Mouse (Mus musculus) layer of hippocampus, adult 6 months (tissue): ENCODE measurements around the gene Rab5c. TPM values are rescaled to one million over a fixed set of nuclear protein-coding genes. Genes with fewer than 3 reads are reported as not detected.

ENCODE experiments used
- long read RNA-seq, 2 experiments: library from polyadenylated mRNA; unstranded; transcript quantifications; one replicate each; pipeline ENCODE4 v2.0.0; 2019 to 2020
- polyA plus RNA-seq: library from polyadenylated mRNA; unstranded; fragments of <200 nt; fragmentation: Nextera tagmentation; gene quantifications from 2 replicates; pipeline ENCODE4 v1.2.3, GENCODE M21; 2021

Rab5c gene
- polyA plus RNA-seq: 37.1 and 48.7 TPM in 2 replicates
- long read RNA-seq, experiment 1, transcript Rab5c-202 (6 exons, 1,915 nt): major isoform, 65 of 76 reads
- long read RNA-seq, experiment 1, partial matches to known transcripts: 10 of 76 reads
- long read RNA-seq, experiment 1, other reads (novel, unspliced or antisense): 1 of 76 reads
- long read RNA-seq, experiment 2, transcript Rab5c-202 (6 exons, 1,915 nt): major isoform, 13 of 14 reads
- long read RNA-seq, experiment 2, partial matches to known transcripts: 0 of 14 reads
- long read RNA-seq, experiment 2, other reads (novel, unspliced or antisense): 1 of 14 reads

DNA sequence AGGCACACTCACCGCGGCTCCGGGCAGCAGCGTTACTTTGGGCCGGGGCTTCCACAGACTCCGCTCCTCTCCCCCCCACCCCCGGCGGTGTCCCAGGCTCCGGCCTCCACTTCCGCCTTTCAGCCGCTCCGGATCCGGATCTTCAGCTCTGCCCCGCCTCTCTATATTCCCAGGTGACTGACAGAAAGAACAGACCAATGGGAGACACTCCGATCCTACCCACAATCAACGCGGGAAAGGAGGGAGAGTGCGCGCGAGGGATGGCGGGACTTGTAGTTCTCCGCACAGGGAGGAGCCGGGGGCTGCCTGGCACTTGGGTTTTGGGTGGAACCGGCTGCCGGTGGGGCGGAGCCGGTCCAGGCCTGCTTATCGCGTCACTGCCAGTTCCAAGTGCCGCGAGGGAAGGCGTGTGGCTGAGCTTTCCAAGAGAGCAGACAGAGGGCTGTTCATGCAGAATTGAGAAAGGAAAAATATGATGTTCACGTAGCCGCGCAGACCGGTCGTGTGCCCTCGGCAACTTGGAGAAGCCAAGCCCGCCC is at the start of gene Rab5c:
Rab5c (minus strand) TSS at position 150 of the 539 bp plus-strand sequence.

GRCm38 (mm10) chr11:100770646-100771408 is 32.8 kb upstream of the Rab5c start, which contains the start of gene Ghdc:
Ghdc (minus strand) TSS chr11:100770957.

DNA sequence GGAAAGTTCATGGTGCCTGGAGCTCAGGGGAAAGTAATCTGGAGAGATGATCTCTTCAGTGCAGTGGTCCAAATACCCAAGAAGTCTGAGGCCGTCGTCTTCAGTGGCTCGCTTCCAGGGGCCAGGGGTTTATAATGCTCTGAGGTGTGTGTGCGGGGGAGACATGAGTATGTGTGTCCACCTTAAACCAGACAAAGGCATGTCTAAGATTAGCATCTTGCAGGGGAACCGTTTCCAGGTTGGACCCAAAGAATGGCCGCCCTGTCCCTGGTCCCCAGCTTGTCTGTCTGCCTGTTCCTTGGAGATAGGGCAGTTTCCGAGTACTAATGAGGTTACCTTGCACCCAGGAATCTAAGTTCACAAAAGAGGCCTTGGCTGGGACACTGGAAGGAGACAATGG is 24.8 kb upstream of the Rab5c start, which contains the start of gene Hcrt:
Hcrt (minus strand) TSS at position 101 of the 400 bp plus-strand sequence.

GRCm38 (mm10) chr11:100759611-100760233 is 21.7 kb upstream of the Rab5c start, which contains the start of gene Kcnh4:
Kcnh4 (minus strand) TSS chr11:100759942.

GRCm38 (mm10) chr11:100713735-100714533 is 24.1 kb downstream of the Rab5c start, which contains the start of gene Hspb9:
Hspb9 (plus strand) TSS chr11:100713850.

DNA sequence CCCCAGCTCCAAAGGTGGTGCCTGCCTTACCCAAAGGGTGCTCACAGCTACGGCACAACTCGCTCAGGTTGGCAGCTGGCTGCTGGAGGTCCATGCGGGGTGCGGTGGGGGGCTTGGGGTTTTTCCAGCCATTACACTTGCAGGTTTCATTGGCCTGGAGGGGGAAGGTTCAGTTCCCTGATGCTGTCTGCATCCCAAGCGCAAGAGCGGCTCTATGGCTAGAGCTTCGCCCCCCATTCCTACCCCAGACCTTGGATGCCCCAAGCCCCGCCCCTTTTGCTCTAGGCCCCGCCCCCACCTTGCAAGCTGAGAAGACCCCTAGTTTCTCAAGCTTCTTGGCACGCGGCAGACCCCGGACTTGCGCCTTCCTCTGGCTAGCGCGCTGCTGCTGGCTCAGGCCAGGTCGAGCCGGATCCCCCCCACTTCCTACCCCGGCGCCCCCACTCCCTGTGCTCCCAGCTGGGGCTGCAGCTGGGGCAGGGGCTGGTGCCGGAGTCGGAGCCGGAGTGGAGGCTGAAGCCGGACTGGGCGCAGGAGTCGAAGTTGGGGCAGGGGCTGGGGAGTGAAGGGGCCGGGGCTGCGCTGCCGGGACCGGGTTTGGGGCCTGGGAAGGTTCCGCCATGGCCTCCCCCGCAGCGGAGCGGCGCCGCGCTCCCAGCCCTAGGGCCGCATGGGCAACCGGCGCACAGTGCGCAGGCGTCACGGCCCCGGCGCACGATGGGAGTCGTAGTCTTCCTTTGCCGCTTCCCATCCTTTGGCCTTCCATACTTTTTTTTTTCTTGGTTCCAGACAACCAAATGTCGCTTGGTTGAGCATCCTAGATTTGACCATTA is 26.0 kb downstream of the Rab5c start, which contains the start of gene Kat2a:
Kat2a (minus strand) TSS at position 683 of the 833 bp plus-strand sequence.

DNA sequence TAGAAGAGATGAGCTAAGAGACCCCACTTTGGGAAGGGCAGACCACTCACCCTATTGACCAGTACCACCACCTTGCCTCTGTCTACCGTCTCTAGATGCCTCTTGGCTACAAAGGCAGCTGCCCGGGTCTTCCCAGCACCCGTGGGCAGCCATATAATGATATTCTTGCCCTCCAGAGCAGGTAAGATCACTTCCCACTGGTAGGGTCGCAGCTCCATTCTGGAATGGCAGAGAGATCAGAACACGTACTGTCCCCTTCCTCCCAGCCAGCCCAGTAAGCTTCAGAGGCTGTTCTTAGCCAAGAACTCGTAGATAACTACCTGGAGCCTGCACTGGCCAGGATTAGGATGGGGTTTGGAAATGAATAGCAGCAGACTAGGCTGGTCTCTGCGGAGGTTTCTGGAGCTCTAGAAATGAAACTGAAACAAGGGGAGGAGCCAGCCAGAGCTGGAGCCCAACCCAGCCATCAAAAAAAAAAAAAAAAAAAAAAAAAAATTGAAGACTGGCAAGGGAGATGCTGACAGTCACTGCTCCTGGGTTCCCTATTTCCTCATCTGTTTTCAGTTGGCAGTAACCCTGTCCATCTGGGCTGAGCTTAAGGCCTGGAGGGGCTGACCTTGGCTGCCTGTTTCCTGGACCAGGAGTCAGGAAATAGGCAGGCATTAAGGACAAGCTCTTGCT is 34.0 kb downstream of the Rab5c start, which contains the start of gene Dhx58:
Dhx58 (minus strand) TSS at position 421 of the 681 bp plus-strand sequence.

DNA sequence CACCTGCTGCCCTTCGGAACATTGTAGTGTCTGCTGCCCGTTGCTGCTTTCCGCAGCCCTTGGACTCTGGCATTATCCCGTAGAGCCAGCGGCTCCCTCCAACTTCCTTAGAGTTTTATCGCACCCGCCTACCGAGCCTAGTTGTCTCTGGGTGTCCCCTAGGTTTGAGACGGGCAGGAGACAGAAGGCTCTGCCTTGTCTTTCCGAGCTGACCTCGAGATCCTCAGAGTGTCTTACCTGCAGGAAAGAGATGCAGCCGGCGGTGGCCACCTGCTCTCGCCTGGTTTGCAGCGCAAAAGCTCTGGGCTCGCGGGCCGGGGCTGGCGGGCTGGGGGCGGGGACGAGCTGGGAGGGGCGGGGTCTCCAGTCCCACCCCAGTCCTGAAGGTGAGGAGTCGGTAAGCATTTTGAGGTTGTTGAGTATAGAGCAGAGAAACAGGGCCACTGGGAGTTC is 45.8 kb downstream of the Rab5c start, which contains the start of gene Zfp385c:
Zfp385c (minus strand) TSS at position 292 of the 453 bp plus-strand sequence.

Other genes with a start within 250 kb of the Rab5c start
- 84.9 and 99.2 TPM in 2 replicates for gene Acly, start 210.2 kb downstream of the Rab5c start, polyA plus RNA-seq
- gene Ttc25, start 192.6 kb downstream of the Rab5c start, polyA plus RNA-seq: 0.93 and 1.8 TPM in 2 replicates
- 455 and 528 TPM in 2 replicates for gene Cnp, start 163.3 kb downstream of the Rab5c start, polyA plus RNA-seq
- 15.1 and 15.8 TPM in 2 replicates for gene Nkiras2, start 119.0 kb downstream of the Rab5c start, polyA plus RNA-seq
- gene Dnajc7, start 118.0 kb downstream of the Rab5c start, polyA plus RNA-seq: 80.2 and 86.1 TPM in 2 replicates
- 0.10 and 0.11 TPM in 2 replicates for gene Zfp385c, start 45.8 kb downstream of the Rab5c start, polyA plus RNA-seq
- gene Dhx58, start 33.9 kb downstream of the Rab5c start, polyA plus RNA-seq: 0.87 and 1.2 TPM in 2 replicates
- 14.9 and 15.6 TPM in 2 replicates for gene Kat2a, start 25.8 kb downstream of the Rab5c start, polyA plus RNA-seq
- gene Hspb9, start 24.4 kb downstream of the Rab5c start, polyA plus RNA-seq: not detected in 2 replicates
- gene Kcnh4, start 21.7 kb upstream of the Rab5c start, polyA plus RNA-seq: 0.14 and 0.23 TPM in 2 replicates
- not detected in 2 replicates for gene Hcrt, start 24.7 kb upstream of the Rab5c start, polyA plus RNA-seq
- gene Ghdc, start 32.7 kb upstream of the Rab5c start, polyA plus RNA-seq: 5.4 TPM in 2 replicates
- gene Stat5b, start 112.5 kb upstream of the Rab5c start, polyA plus RNA-seq: 3.4 and 3.5 TPM in 2 replicates
- gene Stat5a, start 121.1 kb upstream of the Rab5c start, polyA plus RNA-seq: 1.3 and 1.7 TPM in 2 replicates
- gene Stat3, start 201.3 kb upstream of the Rab5c start, polyA plus RNA-seq: 22.6 and 24.9 TPM in 2 replicates
- gene Cavin1, start 232.7 kb upstream of the Rab5c start, polyA plus RNA-seq: 11.1 and 19.8 TPM in 2 replicates